Mouse (Mus musculus): ENCODE data around the gene Mlph.

DNA sequence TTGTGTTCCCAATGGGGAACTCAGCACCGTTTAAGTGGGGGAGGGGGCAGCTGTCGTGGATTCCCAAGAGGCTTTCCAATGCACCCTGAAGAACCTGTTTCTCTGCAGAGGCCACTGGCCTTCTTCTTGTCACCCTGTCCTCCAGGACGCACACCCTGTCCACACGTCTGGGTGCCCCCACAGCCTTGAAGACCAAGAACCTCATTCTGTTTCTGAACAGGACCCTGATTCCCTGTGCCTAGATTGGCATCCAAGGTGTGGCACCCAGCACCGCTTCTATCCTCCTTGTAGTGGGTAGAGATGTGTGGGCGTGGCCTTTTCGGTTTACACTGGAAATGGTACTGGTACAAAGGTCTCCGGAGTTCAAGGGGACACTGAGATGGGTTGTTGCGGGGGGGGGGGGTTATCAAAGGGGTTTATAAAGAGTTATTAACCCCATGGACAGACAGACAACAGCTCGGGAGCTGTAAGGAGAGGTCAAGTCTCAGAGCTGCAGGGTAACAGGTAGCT lies 55.1 kb downstream of the Mlph start:
- TF ChIP-seq CTCF (IDR thresholded peaks at IDR 0.05; ENCODE audit: low read depth): no peak
- no peak for TF ChIP-seq EP300 (optimal IDR thresholded peaks at IDR 0.05)
